Mouse (Mus musculus) limb, embryonic 13.5 days (tissue): ENCODE data around the gene Ttc30a2. TPM values are rescaled to one million over a fixed set of nuclear protein-coding genes. Genes with fewer than 3 reads are reported as not detected.
A peak's percentile ranks its signal among the peaks of the same experiment; 100 is the strongest.
"Not testable (repeated sequence)": the region's sequence is repeated elsewhere in the genome, so short reads cannot be mapped to it uniquely, and the experiment has no call there.

Experiments used
- ATAC-seq: fragments of 200-750 bp; cut with Nextera tagmentation; 2 replicates; pipeline ENCODE4 v1.8.0; 2017; ENCODE audit warnings: low read depth, moderate number of reproducible peaks, moderate TSS enrichment; ENCODE audit not compliant: low FRiP score
- H3K27ac ChIP-seq: fragments of 300-500 bp; sonication (generic); 2 replicates; pipeline ENCODE4 v1.5.1; 2015; ENCODE audit warnings: inconsistent platforms, mild to moderate bottlenecking, moderate library complexity
- H3K27me3 ChIP-seq: fragments of 300-500 bp; sonication (generic); 2 replicates; pipeline ENCODE4 v1.6.1; 2015; ENCODE audit warnings: mild to moderate bottlenecking, inconsistent platforms
- H3K36me3 ChIP-seq: fragments of 300-500 bp; sonication (generic); 2 replicates; pipeline ENCODE4 v1.6.1; 2015; ENCODE audit warnings: inconsistent platforms, mild to moderate bottlenecking, moderate library complexity
- H3K4me1 ChIP-seq: fragments of 300-500 bp; sonication (generic); 2 replicates; pipeline ENCODE4 v1.6.1; 2015; ENCODE audit warnings: inconsistent platforms
- H3K4me2 ChIP-seq: fragments of 300-500 bp; sonication (generic); replicated peaks from 2 replicates; pipeline ENCODE4 v1.6.1; 2015; ENCODE audit warnings: inconsistent platforms, mild to moderate bottlenecking, moderate library complexity
- H3K4me3 ChIP-seq: fragments of 300-500 bp; sonication (generic); 2 replicates; pipeline ENCODE4 v1.5.1; 2015; ENCODE audit warnings: moderate library complexity, mild to moderate bottlenecking, inconsistent platforms
- H3K9ac ChIP-seq: fragments of 300-500 bp; sonication (generic); 2 replicates; pipeline ENCODE4 v1.6.1; 2015; ENCODE audit warnings: mild to moderate bottlenecking, inconsistent platforms
- H3K9me3 ChIP-seq: fragments of 300-500 bp; sonication (generic); 2 replicates; pipeline ENCODE4 v1.6.1; 2016; ENCODE audit warnings: inconsistent platforms
- WGBS: fragments of 180-500 bp; shearing (Covaris S2); methylation state at CpG from one replicate; pipeline ENCODE4 v1.1.7; 2015; 5-methylcytosine and 5-hydroxymethylcytosine counted together
- polyA plus RNA-seq: library from polyadenylated mRNA; unstranded; fragments of >200 nt; fragmentation: Nextera tagmentation; extraction: Ambion mirVana; gene quantifications from 2 replicates; pipeline ENCODE4 v1.2.1, GENCODE M21; 2015

Gene Ttc30a2
- 0.37 and 0.42 TPM in 2 replicates for polyA plus RNA-seq

- H3K4me3 ChIP-seq, H3K9ac ChIP-seq, H3K27ac ChIP-seq, H3K9me3 ChIP-seq, H3K4me1 ChIP-seq, ATAC-seq, H3K27me3 ChIP-seq, H3K36me3 ChIP-seq: not testable (repeated sequence)
- 23% methylated on average over 24 of the region's 24 CpGs for WGBS
- H3K4me2 ChIP-seq: 0 out of 2 replicates have a peak within 1 kb of the TSS, but pooled peaks have one; percentile 23
These were observed at the start of gene Ttc30a2 for GRCm38 (mm10) chr2:75977752-75978368. TSS of gene Ttc30a2 (minus strand) at chr2:75978170.

GRCm38 (mm10) chr2:76016890-76017289 is 38.9 kb upstream of the Ttc30a2 start:
- no peak overlapping the region for H3K9ac ChIP-seq
- no peak overlapping the region for H3K4me2 ChIP-seq
- H3K27me3 ChIP-seq: 0 out of 2 replicates have a peak, but pooled peaks cover 3% of the 10 kb centered on the region
- H3K9me3 ChIP-seq: no peaks in the 10 kb centered on the region
- no peaks in the 10 kb centered on the region for H3K36me3 ChIP-seq
- no peak for ATAC-seq
- no peak overlapping the region for H3K27ac ChIP-seq
- peaks cover 12% of the 10 kb centered on the region for H3K4me1 ChIP-seq
- no peak overlapping the region for H3K4me3 ChIP-seq
- WGBS: 12% methylated on average over 7 of the region's 7 CpGs

GRCm38 (mm10) chr2:76016136-76016535 is 38.2 kb upstream of the Ttc30a2 start:
- Histone ChIP-seq H3K36me3 (no peaks in the 10 kb centered on the region), H3K9ac (no peak overlapping the region), H3K4me3 (no peak overlapping the region), H3K4me2 (no peak overlapping the region), H3K9me3 (no peaks in the 10 kb centered on the region), H3K27ac (no peak overlapping the region), H3K27me3 (0 out of 2 replicates have a peak, but pooled peaks cover 3% of the 10 kb centered on the region), H3K4me1 (peaks cover 18% of the 10 kb centered on the region)
- WGBS: 81% methylated on average over 8 of the region's 8 CpGs
- ATAC-seq: no peak

GRCm38 (mm10) chr2:76015460-76015859 is 37.5 kb upstream of the Ttc30a2 start:
- 0 out of 2 replicates have a peak, but pooled peaks cover 3% of the 10 kb centered on the region for H3K27me3 ChIP-seq
- H3K4me1 ChIP-seq: peaks cover 18% of the 10 kb centered on the region
- no peak overlapping the region for H3K27ac ChIP-seq
- no peak overlapping the region for H3K9ac ChIP-seq
- no peak overlapping the region for H3K4me3 ChIP-seq
- WGBS: 92% methylated on average over 7 of the region's 7 CpGs
- H3K36me3 ChIP-seq: no peaks in the 10 kb centered on the region
- H3K4me2 ChIP-seq: no peak overlapping the region
- no peak for ATAC-seq
- H3K9me3 ChIP-seq: no peaks in the 10 kb centered on the region

- no peaks in the 10 kb centered on the region for H3K9me3 ChIP-seq
- no peak for ATAC-seq
- peaks cover 18% of the 10 kb centered on the region for H3K4me1 ChIP-seq
- H3K27ac ChIP-seq: no peak overlapping the region
- no peaks in the 10 kb centered on the region for H3K36me3 ChIP-seq
- no peak overlapping the region for H3K4me2 ChIP-seq
- no peak overlapping the region for H3K4me3 ChIP-seq
- WGBS: 79% methylated on average over 3 of the region's 3 CpGs
- H3K9ac ChIP-seq: no peak overlapping the region
- 0 out of 2 replicates have a peak, but pooled peaks cover 3% of the 10 kb centered on the region for H3K27me3 ChIP-seq
These were observed 36.7 kb upstream of the Ttc30a2 start for GRCm38 (mm10) chr2:76014659-76015058.

GRCm38 (mm10) chr2:76006194-76006593 is 28.2 kb upstream of the Ttc30a2 start:
- 19% methylated on average over 4 of the region's 4 CpGs for WGBS
- Histone ChIP-seq H3K4me1 (0 out of 2 replicates have a peak, but pooled peaks cover 6% of the 10 kb centered on the region), H3K9ac (no peak overlapping the region), H3K4me3 (no peak overlapping the region), H3K27me3 (peaks cover 4% of the 10 kb centered on the region; the same call in 1 of the 2 replicates), H3K27ac (no peak overlapping the region), H3K9me3 (no peaks in the 10 kb centered on the region), H3K4me2 (no peak overlapping the region), H3K36me3 (no peaks in the 10 kb centered on the region)
- ATAC-seq: no peak

- Histone ChIP-seq H3K27me3 (peaks cover 16% of the 10 kb centered on the region), H3K4me1 (peaks cover 15% of the 10 kb centered on the region), H3K9ac (no peak overlapping the region), H3K4me3 (no peak overlapping the region), H3K27ac (no peak overlapping the region), H3K9me3 (no peaks in the 10 kb centered on the region), H3K4me2 (no peak overlapping the region), H3K36me3 (no peaks in the 10 kb centered on the region)
- ATAC-seq: no peak
- 29% methylated on average over 9 of the region's 9 CpGs for WGBS
These were observed 24.9 kb upstream of the Ttc30a2 start for GRCm38 (mm10) chr2:76002899-76003298.

- H3K4me2 ChIP-seq: no peak overlapping the region
- no peak overlapping the region for H3K27ac ChIP-seq
- H3K36me3 ChIP-seq: no peaks in the 10 kb centered on the region
- no peak overlapping the region for H3K4me3 ChIP-seq
- H3K9me3 ChIP-seq: no peaks in the 10 kb centered on the region
- ATAC-seq: no peak
- 42% methylated on average over 8 of the region's 8 CpGs for WGBS
- H3K4me1 ChIP-seq: peaks cover 18% of the 10 kb centered on the region
- H3K27me3 ChIP-seq: peaks cover 16% of the 10 kb centered on the region
- H3K9ac ChIP-seq: no peak overlapping the region
These were observed 23.4 kb upstream of the Ttc30a2 start for GRCm38 (mm10) chr2:76001392-76001791.

- H3K9me3 ChIP-seq: no peaks in the 10 kb centered on the region
- H3K27me3 ChIP-seq: peaks cover 16% of the 10 kb centered on the region
- H3K36me3 ChIP-seq: no peaks in the 10 kb centered on the region
- 36% methylated on average over 12 of the region's 12 CpGs for WGBS
- H3K4me3 ChIP-seq: no peak overlapping the region
- no peak overlapping the region for H3K4me2 ChIP-seq
- H3K27ac ChIP-seq: no peak overlapping the region
- peaks cover 18% of the 10 kb centered on the region for H3K4me1 ChIP-seq
- ATAC-seq: no peak
- H3K9ac ChIP-seq: no peak overlapping the region
These were observed 21.7 kb upstream of the Ttc30a2 start for GRCm38 (mm10) chr2:75999636-76000035.

GRCm38 (mm10) chr2:75998692-75999091 is 20.7 kb upstream of the Ttc30a2 start:
- 20% methylated on average over 8 of the region's 8 CpGs for WGBS

GRCm38 (mm10) chr2:75997726-75998125 is 19.8 kb upstream of the Ttc30a2 start:
- Histone ChIP-seq H3K36me3 (no peaks in the 10 kb centered on the region), H3K4me2 (no peak overlapping the region), H3K27me3 (peaks cover 16% of the 10 kb centered on the region), H3K4me1 (peaks cover 18% of the 10 kb centered on the region), H3K27ac (no peak overlapping the region), H3K4me3 (no peak overlapping the region), H3K9me3 (no peaks in the 10 kb centered on the region), H3K9ac (no peak overlapping the region)
- ATAC-seq: no peak
- WGBS: 58% methylated on average over 12 of the region's 12 CpGs

More at GRCm38 (mm10) chr2:75998692-75999091, 20.7 kb upstream of the Ttc30a2 start:
- ATAC-seq: no peak
- Histone ChIP-seq H3K27me3 (peaks cover 16% of the 10 kb centered on the region), H3K4me1 (peaks cover 20% of the 10 kb centered on the region), H3K9me3 (no peaks in the 10 kb centered on the region), H3K36me3 (no peaks in the 10 kb centered on the region), H3K4me3 (no peak overlapping the region), H3K4me2 (no peak overlapping the region; the same call in 1 of the 2 replicates), H3K27ac (0 out of 2 replicates have a peak overlapping the region, but pooled peaks have one; percentile 44), H3K9ac (no peak overlapping the region)

- peaks cover 43% of the 10 kb centered on the region for H3K4me1 ChIP-seq
- no peaks in the 10 kb centered on the region for H3K36me3 ChIP-seq
- no peak overlapping the region for H3K4me2 ChIP-seq
- H3K9ac ChIP-seq: no peak overlapping the region
- no peak overlapping the region for H3K4me3 ChIP-seq
- 94% methylated on average over 11 of the region's 11 CpGs for WGBS
- no peaks in the 10 kb centered on the region for H3K9me3 ChIP-seq
- no peak for ATAC-seq
- peaks cover 4% of the 10 kb centered on the region; the same call in 1 of the 2 replicates for H3K27me3 ChIP-seq
- H3K27ac ChIP-seq: no peak overlapping the region
These were observed 16.9 kb upstream of the Ttc30a2 start for GRCm38 (mm10) chr2:75994841-75995240.
